Mouse (Mus musculus): Measurements from ENCODE around the gene Cd19.

Cd19 gene

DNA sequence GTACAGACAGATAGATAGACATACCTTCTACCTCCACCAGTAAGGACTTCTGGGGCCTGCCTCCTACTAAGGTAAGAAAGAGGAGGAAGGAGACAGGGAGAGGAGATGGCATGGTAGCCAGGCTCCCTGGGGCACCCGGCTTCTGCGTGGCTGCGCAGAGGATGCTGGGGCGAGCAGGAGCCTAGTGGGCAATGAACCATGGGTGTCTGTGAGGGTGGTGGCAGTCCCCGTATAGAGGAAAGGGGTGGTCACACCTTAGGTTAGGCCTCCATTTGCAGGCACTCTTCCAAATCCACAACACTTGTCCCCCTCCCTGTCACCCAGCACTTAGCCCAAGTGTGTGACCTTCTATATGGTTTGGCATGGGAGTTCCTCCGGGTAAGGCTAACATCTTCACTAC, at the start of gene Cd19:
TSS of gene Cd19 (minus strand) at position 165 of the 400 bp plus-strand sequence.
- no peak for DNase-seq (ENCODE audit: low read depth, low spot score)

DNA sequence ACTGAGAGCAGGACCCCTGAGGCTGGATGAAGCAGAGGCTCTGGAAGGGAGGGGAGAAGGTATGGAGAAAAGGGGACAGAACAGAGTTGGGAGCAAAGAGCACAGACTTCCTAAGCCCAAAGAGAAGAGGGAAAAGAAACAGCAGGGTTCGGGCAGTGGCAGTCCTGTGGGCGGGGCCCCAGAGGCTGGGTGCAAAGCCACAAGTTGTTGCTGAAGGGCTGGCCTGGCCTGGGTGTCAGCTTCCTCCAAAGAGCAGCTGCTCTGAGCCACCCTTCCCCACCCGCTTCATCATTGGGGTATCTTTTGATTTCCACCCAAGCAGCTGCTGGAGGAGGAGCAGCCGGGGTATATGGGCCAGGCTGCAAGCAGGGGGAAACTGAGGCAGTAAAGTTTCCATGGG, 49.4 kb upstream of the Cd19 start:
- DNase-seq (ENCODE audit: low read depth, low spot score) = no peak

DNA sequence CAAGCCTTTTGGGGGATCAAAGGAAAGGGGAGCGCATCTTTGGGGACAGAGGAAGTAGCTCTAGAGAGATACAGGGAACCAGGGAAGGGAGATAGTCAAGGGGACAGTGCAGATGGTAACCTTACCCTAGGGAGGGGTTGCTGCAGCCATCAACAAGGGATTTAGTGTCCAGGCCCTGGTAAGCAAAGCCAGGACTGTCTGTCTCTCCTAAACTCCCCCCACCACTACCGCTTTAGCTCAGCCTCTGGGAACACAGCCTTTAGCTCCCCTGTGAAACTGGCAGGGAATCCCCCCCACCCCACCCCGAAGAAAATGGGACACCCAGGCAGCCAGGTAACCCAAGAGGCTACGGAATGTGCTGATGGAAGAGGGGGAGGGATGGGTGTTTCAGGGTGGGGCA, 48.9 kb upstream of the Cd19 start:
- DNase-seq (ENCODE audit: low read depth, low spot score) = no peak

DNA sequence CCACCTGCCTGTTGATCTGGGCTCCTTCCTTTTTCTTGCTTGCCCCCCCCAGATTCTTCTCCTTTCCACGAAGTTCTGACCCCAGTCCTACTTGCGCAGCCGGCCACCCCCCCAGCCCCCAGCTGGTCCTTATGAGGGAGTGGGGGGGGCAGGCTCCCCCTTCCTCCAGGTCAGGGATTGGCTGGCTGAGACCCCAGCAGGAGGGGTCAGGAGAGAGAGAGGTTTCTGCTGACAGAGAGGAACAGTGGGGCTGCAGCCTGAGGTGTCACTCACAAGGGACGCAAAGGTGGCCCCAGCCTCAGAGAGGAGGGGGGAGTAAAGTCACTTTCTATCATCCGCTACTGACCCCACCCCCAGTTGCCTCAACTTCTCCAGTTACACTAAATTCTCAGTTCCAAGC, 48.3 kb upstream of the Cd19 start, which contains the start of gene Atp2a1:
TSS of gene Atp2a1 (minus strand) at position 105 of the 400 bp plus-strand sequence.
- DNase-seq (ENCODE audit: low read depth, low spot score) = no peak

DNA sequence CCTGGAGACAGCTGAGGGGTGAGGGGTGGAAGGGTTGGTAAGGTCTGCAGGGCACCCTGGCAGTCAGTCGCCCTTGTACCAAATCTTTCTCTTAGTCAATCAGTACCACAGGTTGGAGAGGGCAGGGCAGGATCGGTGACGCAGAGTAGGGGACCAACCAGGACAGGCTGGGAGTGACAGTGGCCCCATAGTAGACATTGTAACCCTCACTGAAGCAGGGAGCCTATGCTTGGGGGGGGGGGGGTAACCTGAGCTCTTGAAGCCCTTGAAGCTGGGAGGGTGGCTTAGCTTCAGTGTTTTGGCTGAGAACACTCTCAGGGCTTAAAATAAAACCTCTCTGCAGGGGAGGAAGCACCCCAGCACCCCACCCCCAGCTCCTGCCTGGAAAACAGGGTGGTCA, 46.9 kb upstream of the Cd19 start:
- DNase-seq (ENCODE audit: low read depth, low spot score) = no peak

DNA sequence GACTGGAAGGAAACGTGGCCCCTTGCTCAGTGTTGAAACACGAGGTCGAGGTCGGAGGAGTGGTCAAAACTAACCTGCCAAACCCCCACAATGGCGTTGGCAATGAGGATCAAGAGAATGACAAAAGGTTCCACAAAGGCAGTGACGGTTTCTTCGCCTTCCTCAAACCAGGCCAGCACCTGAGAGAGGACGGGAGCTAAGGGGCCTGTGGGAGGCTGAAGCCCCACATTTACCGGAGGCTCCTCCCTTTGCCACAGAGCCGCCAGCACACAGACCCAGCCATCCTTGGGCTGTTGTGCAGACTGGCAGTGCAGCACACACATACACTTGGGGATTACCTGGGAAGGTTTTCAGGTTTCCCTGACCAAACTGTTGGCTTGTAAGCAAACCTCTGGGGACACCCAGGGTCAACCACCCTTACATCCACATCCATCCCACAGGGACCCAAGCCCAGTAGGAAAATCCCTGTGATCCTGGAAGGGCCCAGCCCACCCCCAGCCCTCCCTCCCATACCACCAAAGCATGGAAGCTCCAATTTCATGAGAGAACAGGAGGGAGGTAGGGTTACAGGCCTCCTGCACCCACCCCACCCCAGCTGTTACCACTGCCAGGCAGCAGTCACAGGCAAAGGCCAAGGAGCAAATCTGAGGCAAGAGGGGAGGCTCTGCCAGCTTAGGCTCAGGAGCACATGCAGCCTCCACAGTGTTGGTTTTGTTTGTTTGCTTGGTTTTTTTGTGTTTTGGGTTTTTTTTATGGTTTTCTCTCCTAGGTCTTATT, 46.1 kb upstream of the Cd19 start:
- no peak for DNase-seq (ENCODE audit: low read depth, low spot score)

DNA sequence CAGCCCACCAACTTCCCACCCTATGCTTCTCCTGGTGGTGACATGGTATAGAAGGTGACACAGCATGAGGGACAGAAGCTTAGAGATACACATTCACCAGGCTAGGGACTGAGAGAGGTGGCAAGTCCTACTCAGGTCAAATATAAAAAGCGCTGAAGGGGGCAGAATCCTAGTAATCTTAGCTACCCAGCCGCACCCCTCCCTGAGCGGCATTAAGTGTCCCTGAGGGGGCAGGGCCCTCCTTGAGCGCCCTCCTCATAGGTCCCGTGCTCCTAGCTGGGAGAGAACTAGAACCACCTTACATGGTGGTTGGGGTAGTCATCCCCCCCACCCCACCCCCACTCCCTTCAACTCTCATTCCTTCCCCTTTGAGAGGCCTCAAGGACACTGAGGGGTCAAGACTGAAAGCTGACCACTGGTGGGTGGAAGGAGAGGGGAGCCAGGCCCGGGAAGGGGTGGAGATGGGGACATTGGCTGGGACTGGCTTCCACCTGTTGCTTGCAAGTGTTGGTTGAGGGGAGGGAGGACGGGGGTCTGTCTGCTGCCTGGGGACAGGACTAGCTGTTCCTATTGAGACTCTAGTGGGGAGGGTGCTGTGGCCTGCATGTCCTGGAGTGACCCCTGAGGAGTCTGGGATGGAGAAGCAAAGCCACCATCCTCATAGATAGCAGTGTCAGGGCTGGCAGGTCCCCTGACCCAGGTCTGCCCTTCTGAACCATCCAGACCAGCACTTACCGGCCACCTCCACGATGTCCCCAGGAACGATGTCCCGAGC, 44.3 kb upstream of the Cd19 start:
- DNase-seq (ENCODE audit: low read depth, low spot score) = no peak

DNA sequence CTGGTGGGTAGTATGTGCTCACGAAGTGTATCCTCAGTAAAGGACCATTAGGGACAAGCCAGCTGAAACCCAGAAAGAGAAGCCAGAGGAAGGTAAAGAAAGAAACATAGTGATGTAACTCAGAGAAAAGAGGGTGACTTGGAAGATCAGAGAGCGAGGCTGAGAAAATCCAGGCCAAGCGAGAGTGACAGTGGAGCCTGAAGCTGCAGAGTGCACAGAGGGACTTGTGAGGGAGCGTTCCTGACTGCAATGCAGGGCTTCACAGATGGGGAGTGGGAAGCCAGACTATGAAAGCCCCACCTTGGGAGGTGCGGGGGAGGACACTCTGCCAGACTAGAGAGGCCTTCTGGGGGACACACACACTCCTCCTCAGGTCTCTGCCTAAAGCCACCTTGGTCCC, 43.5 kb upstream of the Cd19 start:
- no peak for DNase-seq (ENCODE audit: low read depth, low spot score)

DNA sequence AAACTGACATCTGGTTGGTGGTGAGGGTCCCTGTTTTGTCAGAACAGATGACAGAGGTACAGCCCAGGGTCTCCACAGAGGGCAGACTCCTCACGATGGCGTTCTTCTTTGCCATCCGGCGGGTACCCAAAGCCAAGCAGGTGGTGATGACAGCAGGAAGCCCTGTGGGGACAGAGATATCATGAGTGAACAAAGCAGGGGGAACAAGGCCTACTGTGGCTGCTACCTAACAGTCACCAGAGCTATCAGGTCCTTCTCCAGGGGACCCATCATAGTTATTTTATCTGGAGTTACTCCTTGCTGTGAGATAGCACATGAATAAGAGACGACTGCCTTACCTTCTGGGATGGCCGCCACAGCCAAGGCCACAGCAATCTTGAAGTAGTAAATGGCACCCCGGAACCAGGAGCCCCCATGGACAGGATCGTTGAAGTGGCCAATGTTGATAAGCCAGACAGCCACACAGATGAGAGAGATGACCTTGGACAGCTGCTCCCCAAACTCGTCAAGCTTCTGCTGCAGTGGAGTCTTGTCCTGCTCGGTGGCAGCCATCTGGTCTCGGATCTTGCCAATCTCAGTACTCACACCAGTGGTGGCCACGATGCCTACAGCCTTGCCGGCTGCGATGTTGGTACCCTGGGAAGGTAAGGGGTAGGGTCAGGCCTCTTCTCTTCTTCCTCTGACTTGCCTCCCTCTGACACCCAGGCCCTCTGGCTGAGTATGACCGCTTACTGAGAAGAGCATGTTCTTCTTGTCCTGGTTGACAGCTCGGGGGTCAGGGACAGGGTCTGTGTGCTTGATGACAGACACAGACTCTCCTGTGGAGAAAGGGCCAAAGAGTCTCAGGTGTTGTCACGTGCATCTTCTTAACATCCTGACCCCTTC, 41.9 kb upstream of the Cd19 start:
- no peak for DNase-seq (ENCODE audit: low read depth, low spot score)

DNA sequence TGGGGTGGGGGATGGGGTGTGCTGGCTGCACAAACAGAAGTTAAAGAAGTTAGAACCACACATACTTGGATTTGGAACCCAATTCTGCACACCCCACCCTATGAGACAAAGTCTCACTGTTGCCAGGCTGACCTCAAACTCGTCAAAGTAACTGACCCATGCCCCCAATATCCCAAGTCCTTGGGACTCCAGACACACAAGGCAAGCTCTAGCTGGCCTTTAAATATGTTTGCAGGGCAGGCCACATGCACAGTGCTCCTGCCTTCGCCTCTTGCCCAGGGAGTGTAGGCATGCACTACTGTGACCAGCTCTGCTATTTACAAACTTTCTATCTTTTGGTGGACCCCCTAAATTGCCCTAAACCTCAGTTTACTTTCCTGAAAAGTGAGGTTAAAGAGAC, 40.6 kb upstream of the Cd19 start:
- DNase-seq (ENCODE audit: low read depth, low spot score) = no peak

DNA sequence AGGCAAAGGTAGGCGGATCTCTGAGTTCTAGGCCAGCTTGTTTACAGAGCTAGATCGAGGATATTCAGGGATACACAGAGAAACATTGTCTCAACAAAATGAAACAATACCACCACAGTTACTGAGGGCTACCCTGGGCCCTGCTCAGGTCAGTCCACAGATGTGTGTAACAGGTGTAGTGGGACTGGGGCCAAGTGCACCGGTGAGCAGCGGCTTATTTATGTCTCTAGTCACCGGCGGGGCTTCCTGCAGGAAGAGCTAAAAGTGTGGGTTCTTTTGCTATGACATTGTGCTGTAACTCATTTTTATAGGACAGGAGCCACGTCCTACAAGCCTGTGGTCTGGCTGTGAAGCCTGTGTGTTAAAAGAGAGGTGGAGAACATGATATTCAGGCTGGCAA, 39.2 kb upstream of the Cd19 start:
- no peak for DNase-seq (ENCODE audit: low read depth, low spot score)

DNA sequence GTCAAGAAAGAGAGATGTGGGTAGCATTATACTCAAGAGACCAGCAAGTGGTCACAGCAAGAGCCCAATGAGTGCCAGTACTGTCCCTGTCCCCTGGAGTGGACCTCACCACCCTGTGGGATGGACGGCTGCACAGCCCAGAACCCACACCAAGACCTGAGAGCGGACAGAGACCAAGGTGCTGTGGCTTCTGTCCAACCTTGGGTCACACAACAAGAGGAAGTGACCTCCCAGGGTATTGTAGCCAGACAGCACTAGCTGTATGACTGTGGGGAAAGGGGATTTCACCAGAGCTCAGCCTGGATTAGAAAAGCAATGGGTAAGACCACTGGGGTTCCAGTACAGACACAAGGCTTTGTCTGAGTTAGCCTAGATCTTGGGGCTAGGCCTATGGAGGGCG, 37.6 kb upstream of the Cd19 start:
- DNase-seq (ENCODE audit: low read depth, low spot score) = no peak

DNA sequence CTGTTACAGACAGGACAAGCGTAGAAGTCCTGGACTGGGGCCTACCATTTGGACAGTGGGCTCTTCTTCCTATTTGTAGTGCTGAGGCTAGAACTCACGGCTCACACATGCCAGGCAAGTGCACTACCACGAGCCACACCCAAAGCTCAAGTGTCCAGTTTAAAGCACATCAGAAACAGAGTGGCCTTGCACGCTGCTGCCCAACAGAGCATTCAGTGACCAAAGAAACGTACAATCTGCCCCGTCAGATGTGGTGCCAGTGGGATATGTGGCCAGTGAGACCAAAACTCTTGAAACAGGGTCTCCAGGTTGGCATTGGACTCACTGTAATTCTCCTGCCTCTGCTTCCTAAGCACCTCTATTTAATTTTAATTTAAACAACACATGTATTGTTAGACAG, 36.0 kb upstream of the Cd19 start:
- no peak for DNase-seq (ENCODE audit: low read depth, low spot score)

DNA sequence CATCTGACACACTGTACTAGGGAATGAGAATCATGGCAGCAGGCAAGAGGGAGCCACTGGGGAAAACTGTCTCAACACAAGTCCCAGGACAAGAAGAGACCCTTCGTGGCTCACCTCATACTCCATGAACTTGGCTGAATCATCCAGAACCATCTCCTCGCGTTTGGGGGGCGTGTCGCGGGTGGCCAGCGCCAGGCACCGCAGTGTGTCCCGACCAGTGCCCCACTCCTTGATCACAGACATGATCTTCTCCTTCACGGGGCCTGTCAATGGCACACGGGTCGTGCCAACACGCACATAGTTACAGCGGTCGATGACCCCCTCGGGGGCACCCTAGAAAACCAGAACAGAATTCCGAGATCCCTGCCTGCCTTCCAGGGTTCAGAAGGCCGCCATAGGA, 35.3 kb upstream of the Cd19 start:
- no peak for DNase-seq (ENCODE audit: low read depth, low spot score)

DNA sequence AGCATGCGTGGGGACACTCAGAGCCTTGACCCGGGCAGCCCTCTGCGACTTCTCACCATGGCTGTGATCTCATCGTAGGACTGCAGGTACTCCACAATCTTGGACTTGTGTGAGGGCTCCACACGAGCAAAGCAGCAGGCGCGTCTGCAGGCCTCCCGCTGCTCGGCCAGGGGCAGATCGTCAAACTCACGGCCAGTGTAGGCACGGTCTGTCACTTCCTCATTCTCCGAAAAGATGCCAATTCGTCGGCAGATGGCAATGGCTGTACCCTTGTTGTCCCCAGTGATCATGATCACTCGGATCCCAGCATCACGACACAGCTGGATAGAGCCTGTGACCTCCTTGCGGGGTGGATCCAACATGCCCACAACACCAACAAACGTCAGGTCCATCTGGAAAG, 33.8 kb upstream of the Cd19 start:
- no peak for DNase-seq (ENCODE audit: low read depth, low spot score)

DNA sequence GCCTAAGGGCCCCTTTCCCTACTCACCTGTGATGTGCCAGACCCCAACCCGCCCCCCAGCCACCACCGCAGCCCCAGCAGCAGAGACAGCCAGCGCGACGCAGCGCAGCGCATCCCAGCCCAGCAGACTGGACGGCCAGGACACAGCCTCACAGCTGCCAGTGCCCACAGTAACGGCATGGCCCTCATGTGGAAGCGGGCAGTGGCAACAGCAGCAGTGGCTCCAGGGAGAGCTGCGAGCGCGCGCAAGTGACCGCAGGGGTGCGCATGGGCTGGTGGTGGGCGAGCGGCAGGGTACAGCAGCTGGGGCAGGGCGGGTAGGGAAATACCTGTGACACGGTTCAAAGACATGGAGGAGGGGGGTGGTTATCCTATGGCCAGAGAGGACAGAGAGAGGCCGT, 31.5 kb upstream of the Cd19 start:
- no peak for DNase-seq (ENCODE audit: low read depth, low spot score)

DNA sequence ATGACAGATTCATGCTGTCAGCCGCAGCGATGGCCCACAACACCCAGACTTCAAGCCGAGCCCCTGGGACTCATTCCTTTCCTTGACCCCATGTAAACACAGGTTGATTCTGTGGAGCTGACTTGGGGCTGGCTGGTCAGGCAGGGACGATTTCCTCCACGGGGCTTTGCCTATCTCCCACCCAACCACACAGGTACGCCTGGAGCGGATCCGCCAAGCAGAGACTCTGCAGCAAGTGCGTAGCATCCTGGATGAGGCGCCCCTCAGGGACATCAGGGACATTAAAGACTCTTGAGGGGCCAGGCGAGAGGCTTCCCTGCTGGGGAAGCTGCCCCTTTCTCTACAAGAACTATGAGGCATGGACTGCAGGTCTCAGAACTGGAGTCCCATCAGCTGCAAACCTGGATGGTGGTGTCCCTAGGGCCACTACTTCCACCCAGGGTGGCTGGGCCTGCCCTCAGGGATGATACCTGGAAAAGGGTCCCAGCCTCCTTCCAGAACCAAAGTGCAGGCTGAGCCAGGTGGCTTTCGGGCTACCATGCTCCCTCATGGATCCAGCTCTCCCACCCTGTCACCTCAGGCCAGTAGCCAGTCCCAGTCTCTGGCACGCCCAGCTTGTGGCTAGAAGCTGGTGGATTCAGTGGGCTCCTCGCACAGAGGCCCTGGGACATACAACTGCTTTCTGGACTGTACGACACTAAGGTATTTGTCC, 30.6 kb upstream of the Cd19 start:
- DNase-seq (ENCODE audit: low read depth, low spot score) = no peak

DNA sequence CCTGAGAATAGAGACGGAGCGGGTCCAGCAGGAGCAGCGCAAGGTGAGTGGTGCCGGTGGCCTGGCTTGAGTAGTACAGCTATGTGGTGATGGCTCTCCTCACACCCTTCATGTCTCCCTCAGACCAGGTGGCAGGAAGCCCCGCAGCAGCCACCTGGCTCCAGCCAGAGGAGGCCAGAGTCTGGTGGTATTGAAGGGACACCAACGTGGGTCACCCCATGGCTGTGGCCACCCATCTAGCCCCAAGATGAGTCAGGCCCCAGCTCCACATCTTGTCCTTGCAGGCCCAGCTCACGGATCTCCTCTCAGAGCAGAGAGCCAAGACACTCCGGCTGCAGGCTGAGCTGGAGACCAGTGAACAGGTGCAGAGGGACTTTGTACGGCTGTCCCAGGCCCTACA, 29.8 kb upstream of the Cd19 start:
- no peak for DNase-seq (ENCODE audit: low read depth, low spot score)

DNA sequence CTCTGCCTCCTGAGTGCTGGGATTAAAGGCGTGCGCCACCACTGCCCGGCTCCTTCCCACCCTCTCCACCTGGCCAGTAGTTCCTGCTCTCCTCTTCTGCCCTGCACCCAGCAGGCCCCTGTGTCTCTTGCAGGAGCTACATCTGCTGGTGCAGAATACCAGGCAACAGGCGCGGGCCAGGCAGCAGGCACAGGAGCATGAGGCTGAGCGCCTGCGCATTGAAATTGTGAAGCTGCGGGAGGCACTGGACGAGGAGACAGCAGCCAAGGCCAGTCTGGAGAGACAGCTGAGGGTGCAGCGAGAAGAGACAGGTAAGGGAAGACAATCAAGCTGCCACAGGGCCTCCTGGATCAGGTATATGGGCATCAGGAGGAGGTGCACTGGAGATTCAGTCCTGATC, 29.3 kb upstream of the Cd19 start:
- no peak for DNase-seq (ENCODE audit: low read depth, low spot score)

DNA sequence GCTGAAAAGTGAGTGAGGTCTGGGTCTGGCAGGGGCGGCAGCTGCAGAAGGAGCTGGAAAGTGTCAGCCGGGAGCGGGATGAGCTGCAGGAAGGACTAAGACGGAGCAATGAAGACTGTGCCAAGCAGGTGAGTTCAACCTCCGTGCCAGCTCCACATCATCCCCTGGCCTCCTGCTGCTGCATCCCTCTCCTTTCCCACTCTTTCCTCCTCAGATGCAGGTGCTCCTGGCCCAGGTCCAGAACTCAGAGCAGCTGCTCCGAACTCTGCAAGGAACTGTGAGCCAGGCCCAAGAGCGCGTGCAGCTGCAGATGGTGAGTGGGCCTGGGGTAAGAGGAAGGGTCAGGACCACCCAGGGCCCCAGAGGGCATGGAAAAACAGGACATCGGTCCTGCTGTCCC, 25.4 kb upstream of the Cd19 start:
- DNase-seq (ENCODE audit: low read depth, low spot score) = no peak

DNA sequence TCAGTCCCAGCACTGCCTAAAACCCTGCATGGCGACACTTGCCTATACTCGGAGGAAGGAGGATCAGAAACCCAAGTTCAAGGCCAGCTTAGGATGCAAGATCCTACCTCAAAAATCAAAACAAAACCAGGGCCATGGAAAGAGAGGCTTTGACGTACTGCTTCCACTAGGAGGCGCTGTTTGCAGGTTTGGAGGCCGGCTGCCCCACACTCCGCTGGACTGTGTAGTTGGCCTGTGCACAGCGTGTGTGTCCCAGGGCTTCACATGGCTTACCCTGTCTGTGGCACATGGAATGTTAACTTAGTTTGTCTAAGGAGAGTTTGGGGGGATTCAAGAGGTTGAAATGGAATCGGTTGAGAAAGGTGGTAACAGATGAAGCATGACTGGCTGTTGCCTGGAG, 22.2 kb upstream of the Cd19 start:
- DNase-seq (ENCODE audit: low read depth, low spot score) = peak; percentile 58

DNA sequence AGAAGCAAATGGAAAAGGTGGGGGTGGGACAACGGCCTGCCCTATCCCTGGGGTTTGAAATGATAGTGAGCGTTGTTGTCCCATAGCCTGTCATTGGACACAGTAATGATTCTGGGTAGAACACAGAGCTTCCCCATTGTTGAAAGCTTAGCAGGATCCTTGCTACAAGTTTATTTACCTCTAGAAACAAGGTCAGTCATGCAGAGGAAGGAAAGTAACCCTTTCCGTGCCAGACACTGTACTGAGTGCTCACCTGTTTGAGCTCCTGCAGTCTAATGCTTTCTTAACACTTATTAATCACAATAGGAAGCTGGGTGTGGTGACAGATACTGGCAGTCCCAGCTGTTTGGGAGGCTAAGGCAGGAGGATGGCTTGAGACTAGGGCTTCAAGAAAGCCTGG, 21.1 kb upstream of the Cd19 start:
- no peak for DNase-seq (ENCODE audit: low read depth, low spot score)
